Mouse (Mus musculus) heart, postnatal 36 days (tissue): ENCODE data around the gene Mageb1. TPM values are rescaled to one million over a fixed set of nuclear protein-coding genes. Genes with fewer than 3 reads are reported as not detected.
"Not testable (repeated sequence)": the region's sequence is repeated elsewhere in the genome, so short reads cannot be mapped to it uniquely, and the experiment has no call there.

ENCODE experiments used
- DNase-seq, 2 experiments: peaks; one replicate each; pipeline ENCODE4 v3.0.0; 2021 to 2022
- intact Hi-C: fragments of 180-260 bp; cut with DNase I; formaldehyde crosslinking; loops from one replicate; pipeline ENCODE4 v1.15.1; 2025
- total RNA-seq, 2 experiments: library from RNA; stranded (reverse); gene quantifications; 2 replicates each; pipeline ENCODE4 v1.2.3; 2021

Gene Mageb1
- not detected for total RNA-seq

- intact Hi-C loops, DNase-seq: not testable (repeated sequence)
Observed at GRCm38 (mm10) chrX:92016233-92016632, at the start of gene Mageb1. Mageb1 (minus strand) TSS chrX:92016333.

Other genes with a start within 250 kb of the Mageb1 start
- gene Mageb5, start 233.3 kb downstream of the Mageb1 start, total RNA-seq = not detected